Mouse (Mus musculus) C2C12 (cell line): ENCODE results near the gene Igsf6. TPM values are rescaled to one million over a fixed set of nuclear protein-coding genes. Genes with fewer than 3 reads are reported as not detected.

Experiments
- H3K27me3 ChIP-seq: one replicate; pipeline ENCODE4 v1.6.1; 2011; ENCODE audit not compliant: control insufficient read depth, insufficient read depth, insufficient read length
- H3K36me3 ChIP-seq: one replicate; pipeline ENCODE4 v1.6.1; 2011; ENCODE audit not compliant: control insufficient read depth, insufficient read depth
- H3K4me3 ChIP-seq: one replicate; pipeline ENCODE4 v1.5.1; 2011; ENCODE audit warnings: mild to moderate bottlenecking, control low read depth; ENCODE audit not compliant: poor library complexity, insufficient read depth, severe bottlenecking
- H3K79me2 ChIP-seq: one replicate; pipeline ENCODE4 v1.6.1; 2011; ENCODE audit not compliant: control insufficient read depth, insufficient read depth
- H3K79me3 ChIP-seq: one replicate; pipeline ENCODE4 v1.6.1; 2011; ENCODE audit warnings: low read depth, control low read depth
- H3ac ChIP-seq: one replicate; pipeline ENCODE3; 2011; ENCODE audit warnings: low read depth; ENCODE audit not compliant: control insufficient read depth, insufficient read length
- CEBPB ChIP-seq: IDR thresholded peaks from one replicate; pipeline ENCODE4 v1.6.1; 2011; ENCODE audit warnings: low read depth, mild to moderate bottlenecking, control low read depth, moderate library complexity
- CTCF ChIP-seq: IDR thresholded peaks from one replicate; pipeline ENCODE4 v1.5.1; 2011; ENCODE audit not compliant: control insufficient read depth, insufficient read depth, insufficient read length
- FOSL1 ChIP-seq: IDR thresholded peaks from one replicate; pipeline ENCODE4 v1.8.0; 2011; ENCODE audit warnings: mild to moderate bottlenecking, low read length; ENCODE audit not compliant: poor library complexity, insufficient read depth, severe bottlenecking
- MAX ChIP-seq: IDR thresholded peaks from one replicate; pipeline ENCODE4 v1.6.1; 2011; ENCODE audit warnings: mild to moderate bottlenecking, control low read depth
- MYOD1 ChIP-seq: IDR thresholded peaks from one replicate; pipeline ENCODE4 v1.6.1; 2011; ENCODE audit warnings: low read depth; ENCODE audit not compliant: control insufficient read depth, insufficient read length
- MYOG ChIP-seq: IDR thresholded peaks from one replicate; pipeline ENCODE4 v1.6.1; 2011; ENCODE audit not compliant: control insufficient read depth, insufficient read length; ENCODE audit errors: extremely low read depth
- USF1 ChIP-seq: IDR thresholded peaks from one replicate; pipeline ENCODE4 v1.6.1; 2011; ENCODE audit warnings: low read depth, mild to moderate bottlenecking, control low read depth, moderate library complexity
- polyA plus RNA-seq: library from polyadenylated mRNA; unstranded; fragments of >200 nt; fragmentation: generic; extraction: Trizol; gene quantifications from one replicate; pipeline ENCODE4 v1.2.1, GENCODE M21; 2012; ENCODE audit warnings: missing spikeins

Gene Igsf6
- polyA plus RNA-seq, 1 experiment: 0.04 TPM

DNA sequence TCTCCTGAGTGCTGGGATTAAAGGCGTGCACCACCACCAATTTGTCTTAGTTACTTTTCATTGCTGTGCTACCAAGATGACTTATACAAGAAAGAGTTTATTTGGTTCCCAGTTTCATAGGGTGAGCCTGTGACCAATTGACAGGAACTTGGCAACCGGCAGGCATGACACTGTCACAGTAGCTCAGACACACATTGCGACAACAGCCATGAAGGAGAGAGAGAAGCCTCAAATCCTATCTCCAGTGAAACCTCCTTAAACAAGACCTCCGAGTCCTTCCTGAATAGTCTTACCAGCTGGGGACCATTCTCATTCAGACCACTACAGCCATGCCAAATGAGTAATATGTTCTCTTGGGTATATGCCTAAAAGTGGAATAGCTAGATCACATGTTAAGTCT lies 21.3 kb downstream of the Igsf6 start:
- H3K79me3 ChIP-seq: peaks cover 7% of the 10 kb centered on the region
- no peaks in the 10 kb centered on the region for H3K27me3 ChIP-seq
- no peak overlapping the region for H3ac ChIP-seq
- H3K4me3 ChIP-seq: no peak overlapping the region
- TF ChIP-seq USF1 (no peak), FOSL1 (no peak), CTCF (no peak), MAX (no peak), MYOD1 (no peak), CEBPB (no peak), MYOG (no peak)
- peaks cover 12% of the 10 kb centered on the region for H3K79me2 ChIP-seq
- peaks cover 27% of the 10 kb centered on the region for H3K36me3 ChIP-seq

DNA sequence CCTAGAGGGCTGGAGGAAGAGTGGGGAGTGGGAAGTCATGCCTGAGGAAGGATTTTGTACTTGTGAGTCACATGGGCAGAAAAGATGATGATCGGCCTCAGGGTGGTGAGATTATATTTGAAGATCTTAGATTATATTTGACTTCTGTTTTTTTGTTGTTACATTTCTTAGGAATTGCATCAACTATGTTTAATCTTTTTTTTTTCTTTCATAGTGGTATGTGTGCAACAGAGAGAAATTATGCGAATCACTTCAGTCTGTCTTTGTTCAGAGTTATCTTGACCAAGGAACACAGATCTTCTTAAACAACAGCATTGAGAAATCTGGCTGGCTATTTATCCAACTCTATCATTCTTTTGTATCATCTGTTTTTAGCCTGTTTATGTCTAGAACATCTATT lies 26.7 kb downstream of the Igsf6 start:
- H3K36me3 ChIP-seq: peaks cover 15% of the 10 kb centered on the region
- H3K27me3 ChIP-seq: no peaks in the 10 kb centered on the region
- H3K79me3 ChIP-seq: peaks cover 52% of the 10 kb centered on the region
- TF ChIP-seq CTCF (no peak), MYOG (no peak), CEBPB (no peak), USF1 (no peak), FOSL1 (no peak), MYOD1 (no peak)
- H3K79me2 ChIP-seq: peaks cover 67% of the 10 kb centered on the region
- H3ac ChIP-seq: no peak overlapping the region
- H3K4me3 ChIP-seq: no peak overlapping the region

DNA sequence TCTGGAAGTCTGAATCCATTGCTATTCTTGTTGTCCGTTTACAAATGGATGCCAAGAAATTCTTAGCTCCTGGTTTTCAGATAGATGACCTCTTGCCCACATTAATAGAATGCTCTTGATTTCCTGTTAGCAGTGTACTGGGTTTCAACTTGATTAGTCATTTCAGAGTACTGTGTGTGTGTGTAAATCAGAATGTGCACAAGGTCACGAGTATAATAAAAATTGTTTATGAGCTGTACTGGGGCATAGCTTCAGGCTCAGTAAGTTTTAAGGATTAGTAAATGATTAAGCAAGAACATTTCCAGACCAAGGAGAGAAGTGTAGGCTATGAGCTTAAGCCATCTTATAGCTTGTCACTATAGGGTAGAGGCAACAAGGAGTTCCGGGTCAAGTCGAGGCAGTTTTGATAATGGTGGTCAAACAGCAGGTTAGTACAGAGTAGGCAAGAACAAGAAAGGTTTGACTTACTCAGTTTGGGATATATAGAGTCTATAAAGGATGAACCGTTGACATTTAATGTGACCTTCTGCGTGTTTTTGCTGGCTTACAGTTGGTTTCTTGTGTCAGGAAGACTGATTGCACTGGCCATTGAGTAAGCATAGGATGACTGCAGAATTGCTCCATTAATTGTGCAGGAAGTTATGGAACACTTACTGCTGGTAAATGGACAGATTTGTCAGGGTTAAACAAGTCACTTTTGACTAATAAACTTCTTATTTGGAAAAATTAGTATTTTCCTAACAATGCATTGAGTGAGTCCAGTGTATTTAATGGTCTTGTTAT lies 28.5 kb downstream of the Igsf6 start:
- H3K4me3 ChIP-seq: no peak overlapping the region
- H3K27me3 ChIP-seq: no peaks in the 10 kb centered on the region
- peaks cover 68% of the 10 kb centered on the region for H3K79me3 ChIP-seq
- TF ChIP-seq MYOD1 (no peak), FOSL1 (no peak), CTCF (no peak), CEBPB (no peak), MAX (no peak), USF1 (no peak), MYOG (no peak)
- peaks cover 2% of the 10 kb centered on the region for H3K36me3 ChIP-seq
- peaks cover 84% of the 10 kb centered on the region for H3K79me2 ChIP-seq
- no peak overlapping the region for H3ac ChIP-seq

DNA sequence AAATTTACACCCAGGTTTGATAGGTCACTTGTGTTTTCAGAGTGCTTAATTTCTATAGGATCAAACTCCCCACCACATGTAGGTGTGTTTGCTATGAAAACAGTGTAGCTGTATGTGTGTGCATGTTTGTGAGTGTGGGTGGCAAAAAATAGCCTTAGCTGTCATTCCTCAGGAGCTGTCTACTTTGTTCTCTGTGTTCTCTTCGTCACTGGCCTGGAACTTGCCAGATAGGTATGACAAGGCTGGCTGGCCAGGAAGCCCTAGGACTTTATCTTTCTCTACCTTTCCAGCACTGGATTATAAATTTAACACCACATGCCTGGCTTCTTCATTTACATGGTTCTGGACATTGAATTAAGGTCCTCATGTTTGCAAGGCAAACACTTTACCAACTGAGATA lies 30.1 kb downstream of the Igsf6 start:
- no peak for TF ChIP-seq MAX
- H3K36me3 ChIP-seq: no peaks in the 10 kb centered on the region

DNA sequence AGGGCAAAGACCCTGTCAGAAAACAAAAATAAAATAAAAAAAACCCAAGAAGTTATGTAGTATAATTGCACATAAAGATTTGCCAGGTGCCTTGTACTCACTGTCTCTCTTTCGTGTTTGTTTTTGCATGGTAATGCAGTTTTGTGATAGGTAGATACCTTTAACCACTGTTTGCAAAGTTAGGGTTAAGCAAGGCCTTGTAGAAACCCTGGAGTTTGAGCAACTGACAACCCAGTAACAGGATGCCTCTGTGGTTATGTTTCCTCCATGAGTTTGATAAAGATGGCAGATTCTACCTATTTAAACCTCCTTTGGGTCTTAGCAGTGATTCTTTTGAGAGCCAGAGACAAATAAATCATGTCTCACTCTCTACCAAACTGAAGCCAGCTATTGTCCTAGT lies 30.9 kb downstream of the Igsf6 start:
- H3ac ChIP-seq: no peak overlapping the region

More for the DNA sequence above, 30.1 kb downstream of the Igsf6 start:
- no peaks in the 10 kb centered on the region for H3K27me3 ChIP-seq
- no peak overlapping the region for H3ac ChIP-seq
- H3K79me3 ChIP-seq: peaks cover 79% of the 10 kb centered on the region
- H3K4me3 ChIP-seq: no peak overlapping the region
- peaks cover 100% of the 10 kb centered on the region for H3K79me2 ChIP-seq

DNA sequence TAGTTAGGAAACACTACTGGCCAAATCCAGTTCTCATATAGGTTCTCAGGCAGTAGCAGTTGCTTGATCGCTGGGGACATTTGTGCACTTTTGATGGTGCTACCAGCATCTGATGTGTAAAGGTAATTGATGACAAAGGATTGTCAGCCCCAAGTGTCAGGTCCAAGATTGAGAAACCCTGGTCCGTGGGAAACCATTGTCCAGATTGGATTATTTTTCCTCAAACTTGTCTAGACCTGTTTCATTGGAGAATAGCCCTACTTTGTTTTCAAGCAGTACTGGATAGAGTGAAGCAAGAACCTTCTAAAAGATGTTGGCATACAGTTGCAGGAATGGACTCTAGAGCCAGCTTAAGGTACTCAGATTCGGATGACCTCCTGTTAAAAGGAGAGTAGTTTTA lies 31.4 kb downstream of the Igsf6 start:
- no peaks in the 10 kb centered on the region for H3K36me3 ChIP-seq
- H3K4me3 ChIP-seq: no peak overlapping the region
- no peaks in the 10 kb centered on the region for H3K27me3 ChIP-seq
- no peak for TF ChIP-seq USF1
- TF ChIP-seq CEBPB: no peak
- no peak for TF ChIP-seq CTCF
- TF ChIP-seq FOSL1: no peak
- peaks cover 100% of the 10 kb centered on the region for H3K79me2 ChIP-seq
- peaks cover 87% of the 10 kb centered on the region for H3K79me3 ChIP-seq
- H3ac ChIP-seq: no peak overlapping the region

More for the DNA sequence above, 30.9 kb downstream of the Igsf6 start:
- Histone ChIP-seq H3K79me3 (peaks cover 86% of the 10 kb centered on the region), H3K4me3 (no peak overlapping the region), H3K79me2 (peaks cover 100% of the 10 kb centered on the region), H3K27me3 (no peaks in the 10 kb centered on the region), H3K36me3 (no peaks in the 10 kb centered on the region)
- TF ChIP-seq CEBPB: no peak
- no peak for TF ChIP-seq MYOD1
- no peak for TF ChIP-seq CTCF
- TF ChIP-seq MAX: no peak
- no peak for TF ChIP-seq MYOG
- no peak for TF ChIP-seq USF1
- TF ChIP-seq FOSL1: no peak
